Mouse (Mus musculus) layer of hippocampus, postnatal 14 days (tissue): Measurements from ENCODE around the gene Gm49321. TPM values are rescaled to one million over a fixed set of nuclear protein-coding genes. Genes with fewer than 3 reads are reported as not detected.

Source experiments
- DNase-seq, 2 experiments: peaks; one replicate each; pipeline ENCODE4 v3.0.0; 2021 to 2022; ENCODE audit warnings: low spot score in 2 of 2, mixed read lengths in 1 of 2
- total RNA-seq, 2 experiments: library from RNA; stranded (reverse); gene quantifications; 2 replicates each; pipeline ENCODE4 v1.2.3; 2021

Gene Gm49321
- total RNA-seq, 2 experiments from 2014 or later: 10.2 to 11.3 TPM

DNA sequence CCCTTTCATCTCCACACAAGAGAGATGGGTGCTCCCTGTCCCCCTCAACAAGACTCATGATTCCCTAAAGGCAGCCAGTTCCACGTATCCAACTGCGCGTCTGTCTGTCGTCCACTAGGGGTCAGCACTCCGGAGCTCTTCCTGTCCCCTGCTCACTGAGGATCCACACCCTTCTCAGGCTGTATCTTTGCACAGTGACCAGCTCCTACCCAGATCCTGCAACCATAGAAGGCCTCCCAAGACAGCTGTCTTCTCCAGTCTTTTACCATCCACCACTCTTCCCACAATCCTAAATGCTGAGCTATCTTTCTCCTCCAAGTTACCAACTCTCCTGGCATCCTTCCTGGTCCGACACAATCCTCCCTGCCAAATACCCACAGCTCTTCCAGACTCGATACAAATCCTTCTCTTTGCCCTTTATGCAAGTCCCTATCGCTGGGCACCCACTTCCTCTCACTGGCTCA lies 72.0 kb downstream of the Gm49321 start:
- DNase-seq: peak; percentile 13 to 46

GRCm38 (mm10) chr12:74013739-74014138 lies 76.3 kb downstream of the Gm49321 start:
- DNase-seq: peak; percentile 83 to 85

- peak in 1 of 2 experiments; percentile 19 for DNase-seq
Observed at GRCm38 (mm10) chr12:74014739-74015270, 77.4 kb downstream of the Gm49321 start.

GRCm38 (mm10) chr12:74015491-74015890 lies 78.0 kb downstream of the Gm49321 start:
- DNase-seq: no peak

Other genes starting within 250 kb of the Gm49321 start
- 10 to 100 TPM; 59.0 to 65.7 TPM for gene Hif1a, start 36.3 kb upstream of the Gm49321 start, total RNA-seq
- gene Snapc1, start 26.8 kb downstream of the Gm49321 start, total RNA-seq: 10 to 100 TPM; 26.6 to 30.0 TPM
- gene Syt16, start 60.0 kb downstream of the Gm49321 start, total RNA-seq: 10 to 100 TPM; 58.9 to 71.0 TPM